Mouse (Mus musculus): Measurements from ENCODE around the gene Cog2. TPM values are rescaled to one million over a fixed set of nuclear protein-coding genes. Genes with fewer than 3 reads are reported as not detected.

The Cog2 gene
- total and polyA plus RNA-seq, 3 experiments: 32.6 to 37.5 TPM; not detected in 1

- TF ChIP-seq BHLHE40 (IDR thresholded peaks at IDR 0.05; ENCODE audit: borderline replicate concordance, low read depth, low read length) (no peak), KAT2A (conservative IDR thresholded peaks at IDR 0.05; ENCODE audit: low read depth, low read length) (no peak), GATA1 (IDR thresholded peaks at IDR 0.05; ENCODE audit: low read depth, low read length) (no peak), E2F4 (IDR thresholded peaks at IDR 0.05; ENCODE audit: borderline replicate concordance, low read depth, low read length) (no peak), ZMIZ1 (IDR thresholded peaks at IDR 0.05; ENCODE audit: low read depth, low read length) (no peak), POLR2AphosphoS5 (IDR thresholded peaks at IDR 0.05; ENCODE audit: borderline replicate concordance, low read depth, low read length) (no peak), ZKSCAN1 (IDR thresholded peaks at IDR 0.05; ENCODE audit: low read depth, low read length) (no peak), ZNF384 (IDR thresholded peaks at IDR 0.05; ENCODE audit: low read depth, low read length) (no peak), HCFC1 (IDR thresholded peaks at IDR 0.05; ENCODE audit: low read depth, low read length) (no peak), TBP (IDR thresholded peaks at IDR 0.05; ENCODE audit: low read depth, low read length) (no peak), CHD2 (IDR thresholded peaks at IDR 0.05; ENCODE audit: low read length) (no peak), POLR2AphosphoS2 (IDR thresholded peaks at IDR 0.05; ENCODE audit: low read length) (no peak), JUND (IDR thresholded peaks at IDR 0.05; ENCODE audit: low read depth, low read length) (no peak), TCF12 (IDR thresholded peaks at IDR 0.05; ENCODE audit: low read depth, low read length) (no peak), EP300 (IDR thresholded peaks at IDR 0.05; ENCODE audit: low read depth in 1 of 2, low read length in 2 of 2) (no peak), USF1 (IDR thresholded peaks at IDR 0.05; ENCODE audit: low read depth, low read length) (no peak)
- H3K9ac ChIP-seq (ENCODE audit: control insufficient read depth, low read depth, low read length, poor library complexity, severe bottlenecking): no peak overlapping the region
- no peaks in the 10 kb centered on the region for H3K9me3 ChIP-seq (replicated peaks; ENCODE audit: insufficient read depth, low read length)
- no peak overlapping the region for H3K27ac ChIP-seq (ENCODE audit: control insufficient read depth, low read depth, low read length)
- H3K4me1 ChIP-seq (ENCODE audit: control insufficient read depth in 1 of 2, insufficient read depth in 2 of 2, low read length in 2 of 2): peaks cover 0 to 21% of the 10 kb centered on the region in 2 experiments
- H3K4me3 ChIP-seq (ENCODE audit: control insufficient read depth in 1 of 2, insufficient read depth in 1 of 2, low read depth in 2 of 2, low read length in 2 of 2): no peak overlapping the region
- DNase-seq (ENCODE audit: low read depth, low spot score): no peak
- H3K79me2 ChIP-seq (ENCODE audit: control insufficient read depth, insufficient read depth, low read length, poor library complexity): peaks cover 9% of the 10 kb centered on the region
- peaks cover 0 to 15% of the 10 kb centered on the region in 2 experiments; a peak in 2 of 4 replicates for H3K36me3 ChIP-seq (ENCODE audit: control insufficient read depth in 1 of 2, insufficient read depth in 2 of 2, low read length in 2 of 2)
- no peaks in the 10 kb centered on the region; a peak in 1 of 4 replicates for H3K27me3 ChIP-seq (ENCODE audit: control insufficient read depth in 1 of 2, insufficient read depth in 2 of 2, low read length in 2 of 2)
Measured at GRCm38 (mm10) chr8:124516525-124516924, 4.0 kb upstream of the Cog2 start.

- Histone ChIP-seq H3K36me3 (ENCODE audit: control insufficient read depth in 1 of 2, insufficient read depth in 2 of 2, low read length in 2 of 2) (peaks cover 0 to 19% of the 10 kb centered on the region in 2 experiments; a peak in 2 of 4 replicates), H3K79me2 (ENCODE audit: control insufficient read depth, insufficient read depth, low read length, poor library complexity) (peaks cover 15% of the 10 kb centered on the region), H3K27me3 (ENCODE audit: control insufficient read depth in 1 of 2, insufficient read depth in 2 of 2, low read length in 2 of 2) (no peaks in the 10 kb centered on the region), H3K4me3 (ENCODE audit: control insufficient read depth in 1 of 2, insufficient read depth in 1 of 2, low read depth in 2 of 2, low read length in 2 of 2) (no peak overlapping the region), H3K27ac (ENCODE audit: control insufficient read depth, low read depth, low read length) (no peak overlapping the region), H3K9ac (ENCODE audit: control insufficient read depth, low read depth, low read length, poor library complexity, severe bottlenecking) (no peak overlapping the region), H3K9me3 (replicated peaks; ENCODE audit: insufficient read depth, low read length) (no peaks in the 10 kb centered on the region), H3K4me1 (ENCODE audit: control insufficient read depth in 1 of 2, insufficient read depth in 2 of 2, low read length in 2 of 2) (peaks cover 0 to 27% of the 10 kb centered on the region in 2 experiments)
- DNase-seq (ENCODE audit: low read depth, low spot score): peak; percentile 14
- TF ChIP-seq USF2 (IDR thresholded peaks at IDR 0.05; ENCODE audit: borderline replicate concordance in 1 of 2, insufficient read depth in 1 of 2, low read depth in 1 of 2, low read length in 2 of 2) (no peak), USF1 (IDR thresholded peaks at IDR 0.05; ENCODE audit: low read depth, low read length) (peak; percentile 67), CHD1 (IDR thresholded peaks at IDR 0.05; ENCODE audit: low read depth, low read length) (no peak), GATA1 (IDR thresholded peaks at IDR 0.05; ENCODE audit: low read depth, low read length) (no peak), E2F4 (IDR thresholded peaks at IDR 0.05; ENCODE audit: borderline replicate concordance, low read depth, low read length) (no peak), POLR2AphosphoS2 (IDR thresholded peaks at IDR 0.05; ENCODE audit: low read length) (no peak), ZKSCAN1 (IDR thresholded peaks at IDR 0.05; ENCODE audit: low read depth, low read length) (no peak), KAT2A (conservative IDR thresholded peaks at IDR 0.05; ENCODE audit: low read depth, low read length) (no peak)
Measured at GRCm38 (mm10) chr8:124517142-124517541, 3.4 kb upstream of the Cog2 start.
